In genomic region chrX:139191506-139191905, GRCm38 (mm10) we compare ENCODE assay signal across 22 mouse cellular contexts. TPM values are rescaled to one million over a fixed set of nuclear protein-coding genes. Genes with fewer than 3 reads are reported as not detected.
DNase-seq lines count a peak whose midpoint lies in the region; ATAC-seq and TF ChIP-seq lines count a peak whose summit lies in the region.
"Not testable (repeated sequence)": the region's sequence is repeated elsewhere in the genome, so short reads cannot be mapped to it uniquely, and the experiment has no call there.
"Had no signal": no experiment of that assay in that cellular context is flagged by ENCODE, and none has a peak within 500 bp of the region (broad histone marks: within the 10 kb centered on the region; RNA-seq: fewer than 3 reads in every experiment).

No protein-coding gene starts in this region.

- not testable (repeated sequence) for H3K27ac ChIP-seq in forebrain, postnatal 0 days (ENCODE audit: low read depth, low read length); hindbrain, postnatal 0 days

- H3K4me1 ChIP-seq in E14TG2a.4 (replicated peaks; ENCODE audit: low read depth, low read length); forebrain, postnatal 0 days (ENCODE audit: insufficient read depth); hindbrain, postnatal 0 days (ENCODE audit: insufficient read depth, low read length): not testable (repeated sequence)

- not testable (repeated sequence) for H3K36me3 ChIP-seq in E14TG2a.4 (ENCODE audit: insufficient read depth, low read length); forebrain, postnatal 0 days (ENCODE audit: insufficient read depth); hindbrain, postnatal 0 days (ENCODE audit: insufficient read depth, low read length)

- ATAC-seq in forebrain, postnatal 0 days; hindbrain, postnatal 0 days: not testable (repeated sequence)
- ATAC-seq in megakaryocyte progenitor cell, adult 5-6 weeks (replicated peaks; ENCODE audit: poor library complexity), result 0 out of 2 replicates have a peak, but pooled peaks have one; percentile 23

- H3K27me3 ChIP-seq in E14TG2a.4 (ENCODE audit: insufficient read depth, low read length); forebrain, postnatal 0 days (ENCODE audit: insufficient read depth, low read length); hindbrain, postnatal 0 days (ENCODE audit: insufficient read depth, low read length): not testable (repeated sequence)

- not testable (repeated sequence) for H3K4me3 ChIP-seq in E14TG2a.4 (replicated peaks; ENCODE audit: low read length); forebrain, postnatal 0 days (ENCODE audit: low read depth, low read length); hindbrain, postnatal 0 days (ENCODE audit: low read length)

- DNase-seq in R1 (ENCODE audit: low read depth, low spot score), result peak; percentile 35
- DNase-seq in forebrain, postnatal 0 days; hindbrain, postnatal 0 days (ENCODE audit: low spot score): not testable (repeated sequence)
- peak; percentile 18 for DNase-seq in liver
- peak; percentile 9 for DNase-seq in testis, postnatal 14 days (ENCODE audit: low spot score)

- WGBS in forebrain, postnatal 0 days, result 92% methylated on average over 3 of the region's 3 CpGs
- 90% methylated on average over 3 of the region's 3 CpGs for WGBS in hindbrain, postnatal 0 days

- H3K4me2 ChIP-seq in forebrain, postnatal 0 days (ENCODE audit: low read depth); hindbrain, postnatal 0 days (ENCODE audit: low read depth, low read length): not testable (repeated sequence)

- peak; percentile 37 for TF ChIP-seq CTCF in E14TG2a.4 (conservative IDR thresholded peaks at IDR 0.05; ENCODE audit: low read length)
- peak; percentile 9; the same call in 1 of the 2 replicates for TF ChIP-seq CTCF in forebrain, postnatal 0 days (IDR thresholded peaks at IDR 0.05; ENCODE audit: low read depth)
- TF ChIP-seq CTCF in hindbrain, postnatal 0 days (IDR thresholded peaks at IDR 0.05; ENCODE audit: low read depth), result peak; percentile 28; the same call in 1 of the 2 replicates

- not testable (repeated sequence) for H3K9me3 ChIP-seq in E14TG2a.4 (ENCODE audit: low read length); forebrain, postnatal 0 days (ENCODE audit: low read length); hindbrain, postnatal 0 days (ENCODE audit: low read length)

- H3K9ac ChIP-seq in forebrain, postnatal 0 days; hindbrain, postnatal 0 days (replicated peaks; ENCODE audit: low read length): not testable (repeated sequence)

RNA-seq across cellular contexts. Expression of gene 4933428M09Rik, which starts 12.5 kb away (rescaled TPM):
- total RNA-seq in forebrain, postnatal 0 days (2014; rRNA removed), result not detected in 2 replicates
- polyA plus RNA-seq in forebrain, postnatal 0 days (2015; fragmentation: Nextera tagmentation; extraction: Ambion mirVana), result not detected in 2 replicates
- not detected in 2 replicates for total RNA-seq in hindbrain, postnatal 0 days (2014; rRNA removed)
- not detected in 2 replicates for polyA plus RNA-seq in hindbrain, postnatal 0 days (2015; fragmentation: Nextera tagmentation; extraction: Ambion mirVana)
- not detected in 2 replicates for total RNA-seq in megakaryocyte progenitor cell, adult 5-6 weeks (2015)
- not detected in 2 replicates for total RNA-seq in megakaryocyte progenitor cell, adult 5-6 weeks (2017)
- total RNA-seq: adrenal gland, postnatal 10 days; gastrocnemius, adult 8-10 months; layer of hippocampus, postnatal 14 days; left cerebral cortex, adult 8-10 months; left cerebral cortex, postnatal 4 days had no signal
- polyA plus RNA-seq: embryonic facial prominence, embryonic 14.5 days; forebrain, embryonic 13.5 days; frontal cortex, adult 2 months; gonadal fat pad, adult 2 months; heart, embryonic 10.5 days; heart, embryonic 16.5 days; hindbrain, embryonic 10.5 days; limb, embryonic 15.5 days; midbrain, embryonic 13.5 days; neural tube, embryonic 11.5 days had no signal

RNA-seq across cellular contexts. Expression of gene Mum1l1, which starts 18.3 kb away (rescaled TPM):
- 4.3 and 6.5 TPM in 2 replicates for total RNA-seq in forebrain, postnatal 0 days (2014; rRNA removed)
- polyA plus RNA-seq in forebrain, postnatal 0 days (2015; fragmentation: Nextera tagmentation; extraction: Ambion mirVana), result 4.9 and 5.4 TPM in 2 replicates
- 5.9 and 13.4 TPM in 2 replicates for total RNA-seq in hindbrain, postnatal 0 days (2014; rRNA removed)
- 10.7 and 11.8 TPM in 2 replicates for polyA plus RNA-seq in hindbrain, postnatal 0 days (2015; fragmentation: Nextera tagmentation; extraction: Ambion mirVana)
- total RNA-seq in megakaryocyte progenitor cell, adult 5-6 weeks (2015), result 0.57 TPM in 1 of 2 replicates, not detected in the other
- total RNA-seq in megakaryocyte progenitor cell, adult 5-6 weeks (2017), result 0.03 TPM in 1 of 2 replicates, not detected in the other
